Mouse (Mus musculus) activated CD4-positive, CD25-positive, alpha-beta regulatory T cell, adult 4 months (primary cell): ENCODE results near the gene Pot1a. TPM values are rescaled to one million over a fixed set of nuclear protein-coding genes. Genes with fewer than 3 reads are reported as not detected.

Source experiments
- ATAC-seq: one replicate; pipeline ENCODE4 v1.8.0; 2017
- polyA plus RNA-seq, 2 experiments: library from polyadenylated mRNA; unstranded; fragments of 100-300 nt; shearing (Covaris generic); gene quantifications; one replicate each; pipeline ENCODE4 v1.2.1; 2017

Gene Pot1a
- 10 to 100 TPM; 38.8 to 39.6 TPM for polyA plus RNA-seq

DNA sequence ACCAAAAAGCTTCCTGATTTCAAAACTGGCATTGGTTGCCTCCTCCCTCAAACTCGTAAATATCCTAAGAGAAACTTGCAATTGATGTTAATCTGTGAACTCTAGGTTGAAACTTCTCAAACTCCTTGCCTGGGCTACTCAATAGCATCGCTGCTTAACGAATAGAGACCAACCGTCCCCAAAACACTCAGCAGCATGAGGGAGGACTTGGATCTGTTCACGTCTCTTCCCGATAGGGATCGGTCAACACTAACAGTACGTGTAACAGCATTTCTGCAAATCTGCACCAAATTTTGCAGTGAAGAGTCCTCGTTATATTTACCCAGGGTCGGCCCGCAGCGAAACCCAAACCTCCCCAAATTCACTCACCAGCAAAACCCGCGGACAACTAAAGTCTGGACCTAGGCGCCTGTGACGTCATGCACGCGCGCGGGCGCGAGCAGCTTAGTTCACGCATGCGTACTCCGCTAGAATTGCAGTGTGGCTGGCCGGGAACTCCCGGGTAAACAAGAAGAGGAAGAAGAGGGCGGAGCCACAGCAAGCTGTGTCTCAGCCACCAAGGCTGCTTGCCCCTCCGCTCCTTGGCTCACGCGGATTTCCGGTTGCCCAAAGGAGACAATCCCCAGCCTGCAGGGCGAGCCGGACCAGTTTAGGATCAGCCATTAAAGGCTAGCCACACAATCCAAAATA lies at the start of gene Pot1a:
Gene Pot1a (minus strand): TSS at position 441 of the 690 bp plus-strand sequence.
- peak; percentile 96 for ATAC-seq

DNA sequence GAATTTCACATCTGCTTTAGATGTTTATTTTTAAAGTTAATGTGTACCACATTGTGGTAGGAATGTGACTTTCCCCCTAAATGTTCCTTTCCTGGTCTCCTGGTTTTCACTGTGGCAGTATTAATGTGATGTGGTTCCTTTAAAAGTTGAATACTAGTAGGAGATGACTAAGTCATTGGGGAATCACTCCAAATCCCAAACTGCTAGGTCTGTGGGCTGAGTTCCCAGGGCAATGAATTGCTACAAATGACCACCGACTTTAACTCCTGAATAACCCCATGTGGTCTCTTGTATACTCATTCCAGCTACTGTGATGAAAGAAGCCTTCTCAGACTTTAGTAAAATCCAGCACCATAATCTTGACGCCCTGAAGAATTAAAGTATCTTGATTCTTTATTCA lies 27.2 kb upstream of the Pot1a start:
- no peak for ATAC-seq

DNA sequence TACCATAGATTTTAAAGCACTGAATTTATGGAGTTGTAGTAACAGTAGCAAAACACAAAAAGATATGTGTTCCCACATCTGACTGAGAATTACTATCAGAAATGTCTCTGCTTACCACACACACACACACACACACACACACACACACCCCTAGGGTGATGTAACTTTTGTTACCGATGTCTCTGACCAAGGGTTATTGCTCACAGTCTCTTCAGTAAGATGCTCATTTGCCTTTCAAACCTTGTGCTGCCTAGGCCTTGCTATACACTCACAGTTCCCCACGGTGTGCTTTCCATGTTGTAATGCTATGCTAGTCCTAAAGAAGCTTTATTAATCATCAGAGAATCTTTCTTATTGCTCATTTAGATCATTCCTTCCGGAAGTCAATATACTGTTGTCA lies 3.0 kb downstream of the Pot1a start:
- no peak for ATAC-seq

DNA sequence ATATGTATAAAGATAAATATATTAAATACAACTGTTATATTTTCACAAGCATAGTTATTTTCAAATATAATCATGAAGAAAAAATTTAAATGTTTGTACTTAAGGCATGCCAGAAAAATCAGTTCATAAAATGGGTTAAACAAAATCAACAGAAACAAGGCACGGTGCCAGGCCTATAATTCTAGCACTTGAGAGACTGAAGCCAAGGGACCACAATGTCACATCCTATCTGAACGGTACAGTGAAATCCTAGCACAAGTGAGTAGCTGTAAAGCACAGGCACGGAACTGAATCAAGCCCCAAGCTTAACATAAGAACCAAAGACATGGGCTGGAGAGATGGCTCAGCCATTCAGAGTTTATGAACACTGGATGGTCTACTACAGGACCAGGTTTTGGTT lies 6.8 kb downstream of the Pot1a start:
- ATAC-seq = no peak

DNA sequence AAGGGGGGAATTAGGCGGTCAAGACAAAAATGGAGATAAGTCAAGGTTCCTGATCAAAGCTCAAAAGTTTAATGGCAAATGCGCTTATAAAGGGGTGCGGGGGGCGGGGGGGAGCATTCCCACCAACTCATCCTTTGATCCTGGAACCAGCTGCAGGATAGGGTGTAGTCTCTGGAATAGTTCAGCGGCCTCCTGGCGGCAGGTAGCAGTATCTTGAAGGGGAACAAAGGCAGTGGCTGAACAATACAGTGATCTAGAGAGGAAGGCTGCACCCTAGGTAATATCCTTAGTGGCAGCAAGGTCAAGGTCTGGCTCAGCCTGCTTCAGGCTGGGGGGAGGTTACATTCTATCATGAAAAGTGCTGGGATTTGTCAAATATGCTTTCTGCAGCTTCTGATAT lies 7.8 kb downstream of the Pot1a start:
- no peak for ATAC-seq

DNA sequence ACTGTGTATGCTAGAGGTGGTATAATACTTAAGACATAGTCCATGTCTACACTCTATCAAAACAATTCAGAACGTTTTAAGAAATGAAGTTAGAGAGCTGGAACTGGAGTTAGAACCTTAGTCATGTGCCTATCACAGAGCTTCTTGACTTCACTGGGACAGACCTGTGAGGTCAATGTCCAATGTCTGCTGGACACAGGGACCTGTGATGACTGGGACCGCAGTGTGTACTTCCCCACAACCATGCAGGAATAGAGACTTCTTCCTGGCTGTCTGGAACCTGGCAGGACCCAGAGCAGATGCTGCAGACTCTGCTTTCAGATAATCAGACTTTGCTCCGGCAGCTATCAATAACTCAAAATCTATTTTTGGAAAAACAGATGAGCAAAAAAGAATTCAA lies 40.8 kb downstream of the Pot1a start:
- no peak for ATAC-seq

DNA sequence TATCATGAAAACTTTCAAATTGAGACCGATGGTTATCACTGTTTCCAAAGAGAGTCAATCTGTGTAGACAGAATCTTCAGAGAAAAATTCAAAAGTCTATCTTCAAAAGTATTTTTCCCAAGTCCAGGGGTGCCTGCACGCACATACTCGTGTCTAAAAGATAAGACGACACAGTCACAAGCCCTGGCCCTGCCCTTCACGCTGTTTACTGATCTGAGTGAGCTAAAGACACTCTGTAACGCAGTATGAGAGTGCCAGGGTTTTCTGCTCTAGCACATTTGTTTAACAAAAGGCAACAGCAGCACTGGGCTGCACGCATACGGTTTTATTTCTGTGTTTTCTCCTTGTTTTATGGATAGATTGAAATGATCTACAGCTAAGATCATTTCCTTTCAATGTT lies 41.5 kb downstream of the Pot1a start:
- ATAC-seq = no peak

DNA sequence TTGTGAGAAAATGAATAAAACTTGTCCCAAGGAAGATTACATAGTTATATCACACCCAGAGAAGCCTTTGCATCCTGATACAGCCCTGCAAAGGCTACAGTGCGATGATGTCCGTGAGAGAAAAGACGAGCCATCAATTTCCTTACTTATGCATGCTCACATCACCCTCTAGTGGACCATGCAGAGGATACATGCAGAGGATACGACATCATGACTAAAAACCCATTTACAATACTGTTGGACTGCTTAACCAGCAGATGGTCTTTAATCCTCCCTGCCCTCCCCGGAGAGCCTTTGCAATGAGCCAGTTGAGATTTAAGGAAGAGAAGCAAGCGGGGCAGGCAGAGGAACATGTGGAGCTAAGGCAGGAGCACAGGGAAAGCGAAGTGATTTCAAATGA lies 42.0 kb downstream of the Pot1a start:
- ATAC-seq = no peak

DNA sequence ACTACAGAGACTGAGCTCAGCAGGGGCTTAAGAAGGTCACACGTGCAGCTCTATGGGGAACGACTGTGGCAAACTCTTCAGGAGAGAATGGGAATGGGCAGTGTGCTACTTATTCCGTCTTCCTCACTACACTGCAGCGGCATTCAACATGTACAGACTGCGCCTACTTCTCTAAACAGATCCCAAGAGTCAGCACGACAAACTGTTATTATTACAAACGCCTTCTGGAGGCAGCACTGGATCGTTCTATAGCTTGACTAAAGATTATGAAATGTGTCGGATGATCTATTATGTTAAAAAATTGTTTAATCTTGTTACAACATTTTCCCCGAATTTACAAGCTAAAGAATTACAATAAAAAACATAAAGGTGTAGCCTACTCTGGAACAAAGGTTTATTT lies 42.8 kb downstream of the Pot1a start:
- no peak for ATAC-seq

DNA sequence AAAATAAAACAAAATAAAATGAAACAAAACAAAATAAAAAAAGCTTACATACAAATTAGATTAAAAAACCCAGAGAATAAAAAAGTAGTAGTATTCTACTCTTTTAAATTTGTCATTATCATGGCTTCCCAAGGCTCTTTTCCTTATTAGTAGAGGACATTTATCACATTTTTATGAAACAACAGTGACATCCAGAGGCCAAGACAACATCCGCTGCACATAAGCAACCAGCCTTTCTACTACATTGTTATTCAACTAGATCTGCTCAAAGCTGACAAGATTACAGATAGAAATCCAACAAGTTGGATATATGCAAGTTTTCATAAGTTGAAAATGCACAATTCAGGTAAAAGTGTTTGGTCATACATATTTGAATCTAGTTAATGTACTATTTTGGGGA lies 56.4 kb downstream of the Pot1a start:
- no peak for ATAC-seq

DNA sequence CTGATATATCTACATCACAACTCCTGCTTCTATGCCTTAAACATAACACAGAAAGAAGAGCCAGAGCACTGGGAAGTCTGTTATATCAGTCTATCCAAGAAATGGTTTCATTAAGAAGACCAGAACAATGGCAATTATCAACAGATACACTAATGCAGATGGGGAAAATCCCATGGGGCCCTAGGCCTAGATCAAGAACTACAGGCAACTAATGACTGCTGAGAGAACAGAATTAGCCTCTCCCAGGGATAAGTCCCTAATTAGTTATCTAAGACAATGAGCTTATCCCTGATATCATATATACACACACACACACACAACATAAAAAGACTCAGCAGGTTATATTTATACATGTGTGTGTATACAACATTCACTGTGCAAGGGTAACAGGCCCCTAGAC lies 72.5 kb downstream of the Pot1a start:
- ATAC-seq = no peak

DNA sequence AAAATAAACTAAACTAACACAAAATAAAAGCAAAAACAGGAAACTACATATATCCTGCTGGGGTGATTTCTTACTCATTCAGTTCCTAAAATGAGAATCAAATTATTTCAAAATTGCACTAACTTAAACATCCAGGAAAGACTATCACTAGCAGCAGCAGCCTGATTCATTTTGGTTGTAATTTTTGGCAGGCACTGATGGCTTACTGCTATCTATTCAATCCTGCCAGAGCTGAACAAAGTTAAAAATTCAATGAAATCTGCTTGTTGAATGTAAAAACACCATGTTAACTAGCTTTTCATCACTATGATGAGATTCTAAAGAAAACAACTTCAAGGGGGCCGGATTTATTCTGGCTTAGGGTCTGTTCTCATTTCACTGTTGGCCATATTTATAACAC lies 82.5 kb downstream of the Pot1a start:
- ATAC-seq = no peak

DNA sequence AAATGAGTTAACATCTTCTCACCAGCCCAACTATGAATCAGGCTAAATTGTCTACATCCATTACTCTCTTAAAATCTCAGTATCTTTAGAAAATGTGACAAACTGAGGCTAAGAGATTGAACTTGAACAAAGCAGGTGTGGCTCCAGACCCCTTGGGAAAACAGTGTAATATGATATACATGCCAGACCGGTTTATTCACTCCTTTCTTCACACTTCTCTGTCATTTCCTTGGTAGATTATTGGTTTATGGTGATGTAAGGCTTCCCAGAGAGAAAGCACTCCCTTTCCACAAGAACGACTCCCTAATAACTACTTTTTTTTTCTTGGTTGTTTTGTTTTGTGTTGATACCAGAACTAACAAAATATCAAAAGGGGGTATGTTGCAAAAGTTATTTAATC lies 98.4 kb downstream of the Pot1a start:
- ATAC-seq = no peak

DNA sequence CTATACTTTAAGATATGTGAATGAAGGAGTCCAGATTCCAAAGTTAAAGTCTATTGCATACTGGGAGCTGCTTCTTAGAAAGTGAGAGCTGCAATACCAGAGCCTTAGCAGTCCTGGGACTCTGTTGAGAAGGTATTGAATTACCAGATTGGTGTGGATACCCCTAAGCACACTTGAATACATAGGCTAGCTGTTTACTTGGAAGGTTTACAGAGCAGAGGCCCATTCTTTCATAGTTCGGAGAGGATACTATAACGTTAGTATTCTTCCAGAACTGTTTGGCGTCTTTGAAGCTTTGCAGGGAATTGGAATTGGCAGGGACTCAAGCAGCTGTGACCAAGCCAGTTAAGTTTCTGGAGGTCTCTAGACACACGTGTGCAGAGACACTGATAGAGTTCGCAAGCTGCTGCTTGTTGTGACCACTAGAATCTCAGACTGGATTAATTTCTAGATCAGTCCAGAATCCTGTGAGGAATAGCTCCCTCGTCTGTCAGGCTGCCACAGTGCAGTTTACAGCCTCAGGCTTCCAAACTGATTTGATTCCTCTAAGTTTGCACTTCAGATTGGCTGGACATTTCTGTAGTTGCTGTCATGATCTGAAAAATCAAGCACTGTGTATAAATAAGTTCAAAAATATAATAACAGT lies 99.7 kb downstream of the Pot1a start:
- ATAC-seq = no peak

DNA sequence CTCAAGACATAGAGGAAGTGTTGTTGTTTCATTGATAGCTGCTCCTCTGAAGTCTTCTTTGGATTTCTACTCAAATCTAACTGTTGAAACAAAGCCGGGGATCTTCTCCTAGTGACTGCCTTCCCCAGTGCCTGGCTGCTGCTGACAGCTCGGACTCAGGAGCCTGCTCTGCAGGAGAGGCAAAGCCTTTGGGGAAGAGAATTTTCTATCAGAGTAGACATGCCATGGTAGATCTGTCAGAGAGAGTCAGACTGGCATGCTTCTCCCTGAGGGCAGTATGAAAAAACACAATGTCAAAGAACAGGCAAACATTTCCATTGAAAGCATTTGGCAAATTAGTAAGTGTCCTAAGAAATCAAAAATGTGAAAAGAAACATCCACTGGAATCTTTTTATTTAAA lies 109.1 kb downstream of the Pot1a start:
- no peak for ATAC-seq

Other genes with a start within 250 kb of the Pot1a start
- gene Gpr37, start 118.5 kb downstream of the Pot1a start, polyA plus RNA-seq = not detected